Mouse (Mus musculus): ENCODE measurements around the gene Ino80b. TPM values are rescaled to one million over a fixed set of nuclear protein-coding genes. Genes with fewer than 3 reads are reported as not detected.

Ino80b gene
- polyA plus RNA-seq, 1 experiment, result 26.4 TPM

DNA sequence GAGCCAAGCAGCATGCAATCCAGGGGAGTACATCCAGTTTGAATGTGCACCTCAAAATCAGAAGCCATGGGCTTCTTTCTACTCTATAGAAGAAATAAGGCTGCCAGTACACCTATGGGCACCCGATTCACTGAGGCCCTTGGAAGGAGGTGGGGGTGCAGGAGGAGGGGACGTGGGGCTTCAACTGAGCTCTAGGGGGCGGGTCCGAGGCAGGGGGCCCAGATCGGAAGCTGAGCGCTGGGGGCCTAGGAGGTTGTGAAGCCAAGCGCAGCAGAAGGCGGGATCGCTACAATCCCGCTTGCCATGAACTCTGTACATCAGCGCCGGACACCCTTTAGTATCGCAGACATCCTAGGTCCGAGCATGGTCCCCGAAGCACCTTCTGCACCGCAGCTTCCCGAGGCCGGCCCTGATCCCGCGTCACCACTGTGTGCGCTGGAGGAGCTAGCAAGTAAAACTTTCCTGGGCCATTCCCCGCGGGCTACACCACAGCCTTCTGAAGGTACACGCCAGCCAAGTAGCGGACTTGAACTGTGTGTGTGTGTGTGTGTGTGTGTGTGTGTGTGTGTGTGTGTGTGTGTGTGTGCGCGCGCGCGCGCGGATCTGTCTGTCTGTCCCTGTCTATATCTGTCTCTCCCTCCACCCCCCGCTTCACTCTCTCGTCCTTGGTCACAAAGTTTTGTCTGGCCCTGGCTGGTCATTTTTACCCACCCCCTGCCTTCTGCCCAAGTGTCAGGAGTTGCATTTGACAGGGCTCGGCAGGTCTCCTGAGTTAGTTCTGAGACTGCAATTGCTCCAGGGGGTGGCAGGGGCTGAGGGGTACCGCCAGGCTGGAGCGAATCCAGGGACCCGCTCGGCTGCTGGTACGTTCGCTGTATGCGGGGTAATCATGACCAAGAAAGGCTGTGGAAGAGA lies 38.9 kb downstream of the Ino80b start, which contains the start of gene Lbx2:
Gene Lbx2 (plus strand): TSS at position 247 of the 915 bp plus-strand sequence.
- Histone ChIP-seq H3K27me3 (ENCODE audit: control insufficient read depth) (peaks cover 86% of the 10 kb centered on the region), H3K36me3 (ENCODE audit: control insufficient read depth) (peaks cover 9% of the 10 kb centered on the region), H3K9me3 (ENCODE audit: control insufficient read depth, low read length) (peaks cover 15% of the 10 kb centered on the region), H3K4me3 (replicated peaks) (no peak within 1 kb of the TSS), H3K4me1 (ENCODE audit: control insufficient read depth) (no peaks in the 10 kb centered on the region)
- TF ChIP-seq TAL1 (IDR thresholded peaks at IDR 0.05; ENCODE audit: low read length), result no peak
- no peak for TF ChIP-seq GATA1 (IDR thresholded peaks at IDR 0.05; ENCODE audit: low read length)

DNA sequence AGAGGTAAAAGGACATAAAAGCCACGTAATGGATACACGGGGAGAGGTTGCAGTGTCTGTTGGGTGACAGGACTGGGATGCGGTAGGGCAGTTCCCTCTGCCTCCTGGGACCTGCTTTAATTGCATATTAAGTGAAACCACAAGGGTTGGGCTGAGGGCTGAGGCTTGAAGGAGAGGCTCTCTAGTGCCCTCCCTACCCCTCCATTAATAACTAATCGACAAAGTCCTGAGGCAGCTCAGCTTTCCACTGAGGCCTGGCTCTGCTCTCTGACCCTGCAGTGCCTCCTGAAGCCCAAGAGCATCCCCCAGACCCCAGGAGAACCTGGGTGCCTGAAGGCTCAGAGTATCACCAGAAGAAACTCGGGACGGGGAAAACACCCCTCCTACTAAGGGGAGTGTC lies 40.8 kb downstream of the Ino80b start:
- peaks cover 15% of the 10 kb centered on the region for H3K9me3 ChIP-seq (ENCODE audit: control insufficient read depth, low read length)
- peaks cover 69% of the 10 kb centered on the region for H3K27me3 ChIP-seq (ENCODE audit: control insufficient read depth)
- TF ChIP-seq TAL1 (IDR thresholded peaks at IDR 0.05; ENCODE audit: low read length) (no peak), GATA1 (IDR thresholded peaks at IDR 0.05; ENCODE audit: low read length) (no peak)
- H3K36me3 ChIP-seq (ENCODE audit: control insufficient read depth), result peaks cover 27% of the 10 kb centered on the region
- no peak overlapping the region for H3K4me3 ChIP-seq (replicated peaks)
- H3K4me1 ChIP-seq (ENCODE audit: control insufficient read depth), result peaks cover 11% of the 10 kb centered on the region

DNA sequence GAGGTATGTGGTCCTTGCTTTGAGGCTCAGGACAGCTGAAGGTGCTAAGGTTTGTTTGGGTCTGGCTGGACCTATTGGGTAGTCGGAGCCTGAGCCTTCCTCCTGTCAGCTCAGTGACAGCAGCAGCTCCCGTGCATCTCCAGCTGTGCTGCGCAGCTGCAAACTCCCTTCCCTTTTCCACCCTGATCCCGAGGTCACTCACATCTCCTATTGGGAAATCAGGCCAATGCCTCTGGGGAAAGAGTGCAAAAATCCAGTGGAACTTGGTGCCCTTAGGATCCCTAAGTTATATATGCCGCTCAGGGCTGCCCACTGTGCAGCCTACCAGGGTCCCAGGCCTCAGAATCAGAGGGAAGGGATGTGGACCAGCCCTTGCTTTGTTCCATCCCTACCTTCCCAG lies 41.7 kb downstream of the Ino80b start:
- peaks cover 29% of the 10 kb centered on the region for H3K36me3 ChIP-seq (ENCODE audit: control insufficient read depth)
- H3K9me3 ChIP-seq (ENCODE audit: control insufficient read depth, low read length), result peaks cover 15% of the 10 kb centered on the region
- H3K4me3 ChIP-seq (replicated peaks), result no peak overlapping the region
- H3K27me3 ChIP-seq (ENCODE audit: control insufficient read depth), result peaks cover 60% of the 10 kb centered on the region
- TF ChIP-seq GATA1 (IDR thresholded peaks at IDR 0.05; ENCODE audit: low read length) (no peak), TAL1 (IDR thresholded peaks at IDR 0.05; ENCODE audit: low read length) (no peak)
- H3K4me1 ChIP-seq (ENCODE audit: control insufficient read depth), result peaks cover 20% of the 10 kb centered on the region

GRCm38 (mm10) chr6:83080210-83080609 lies 45.0 kb downstream of the Ino80b start:
- H3K4me1 ChIP-seq (ENCODE audit: control insufficient read depth), result peaks cover 31% of the 10 kb centered on the region
- no peak for TF ChIP-seq TAL1 (IDR thresholded peaks at IDR 0.05; ENCODE audit: low read length)
- no peak for TF ChIP-seq GATA1 (IDR thresholded peaks at IDR 0.05; ENCODE audit: low read length)
- peaks cover 29% of the 10 kb centered on the region for H3K36me3 ChIP-seq (ENCODE audit: control insufficient read depth)
- H3K9me3 ChIP-seq (ENCODE audit: control insufficient read depth, low read length), result no peaks in the 10 kb centered on the region
- H3K27me3 ChIP-seq (ENCODE audit: control insufficient read depth), result peaks cover 51% of the 10 kb centered on the region
- H3K4me3 ChIP-seq (replicated peaks), result no peak overlapping the region

GRCm38 (mm10) chr6:83078324-83078858 lies 46.8 kb downstream of the Ino80b start:
- H3K9me3 ChIP-seq (ENCODE audit: control insufficient read depth, low read length), result no peaks in the 10 kb centered on the region
- peak overlapping the region; percentile 70 for H3K4me3 ChIP-seq (replicated peaks)
- peaks cover 31% of the 10 kb centered on the region for H3K4me1 ChIP-seq (ENCODE audit: control insufficient read depth)
- TF ChIP-seq TAL1 (IDR thresholded peaks at IDR 0.05; ENCODE audit: low read length), result no peak
- TF ChIP-seq GATA1 (IDR thresholded peaks at IDR 0.05; ENCODE audit: low read length), result peak; percentile 63
- H3K36me3 ChIP-seq (ENCODE audit: control insufficient read depth), result peaks cover 29% of the 10 kb centered on the region
- H3K27me3 ChIP-seq (ENCODE audit: control insufficient read depth), result peaks cover 51% of the 10 kb centered on the region

DNA sequence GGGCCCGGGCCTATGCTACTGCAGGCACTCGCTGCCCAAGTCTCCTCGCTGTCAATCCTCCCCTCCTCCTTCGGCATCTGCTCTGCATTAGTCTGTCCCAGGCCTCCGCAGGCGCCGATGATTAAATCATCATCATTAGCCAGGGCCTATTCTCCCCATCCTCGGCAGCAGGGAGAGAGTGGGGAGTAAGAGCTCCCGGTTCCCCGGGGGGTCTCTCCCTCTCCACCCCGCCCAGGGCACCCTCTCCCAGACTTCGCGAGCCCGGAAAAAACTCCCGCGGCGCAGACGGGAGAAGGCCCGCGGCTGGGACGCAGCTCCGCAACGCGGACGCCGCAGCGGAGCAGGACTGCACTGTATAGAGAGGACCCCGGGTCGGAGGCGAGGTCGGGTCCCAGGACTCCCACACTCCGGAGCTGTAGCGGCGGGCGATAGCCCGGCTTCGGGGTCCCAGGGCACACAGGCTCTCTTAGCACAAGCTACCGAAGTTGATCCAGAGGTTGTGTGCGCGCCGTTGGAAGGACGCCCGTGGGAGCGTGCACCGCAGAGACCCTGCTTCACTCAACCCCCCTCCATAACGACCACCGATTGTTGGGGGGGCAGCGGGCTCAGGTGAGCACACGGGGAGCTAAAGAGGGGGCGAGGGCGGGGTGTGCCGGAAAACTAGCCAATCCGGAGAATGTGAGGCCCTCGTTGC lies 47.5 kb downstream of the Ino80b start, which contains the start of gene Pcgf1:
Gene Pcgf1 (plus strand): TSS at position 240 of the 694 bp plus-strand sequence.
- TF ChIP-seq TAL1 (IDR thresholded peaks at IDR 0.05; ENCODE audit: low read length) (no peak), GATA1 (IDR thresholded peaks at IDR 0.05; ENCODE audit: low read length) (no peak)
- Histone ChIP-seq H3K36me3 (ENCODE audit: control insufficient read depth) (peaks cover 27% of the 10 kb centered on the region), H3K9me3 (ENCODE audit: control insufficient read depth, low read length) (no peaks in the 10 kb centered on the region), H3K4me1 (ENCODE audit: control insufficient read depth) (peaks cover 31% of the 10 kb centered on the region), H3K4me3 (replicated peaks) (peak within 1 kb of the TSS; percentile 70), H3K27me3 (ENCODE audit: control insufficient read depth) (peaks cover 53% of the 10 kb centered on the region)

DNA sequence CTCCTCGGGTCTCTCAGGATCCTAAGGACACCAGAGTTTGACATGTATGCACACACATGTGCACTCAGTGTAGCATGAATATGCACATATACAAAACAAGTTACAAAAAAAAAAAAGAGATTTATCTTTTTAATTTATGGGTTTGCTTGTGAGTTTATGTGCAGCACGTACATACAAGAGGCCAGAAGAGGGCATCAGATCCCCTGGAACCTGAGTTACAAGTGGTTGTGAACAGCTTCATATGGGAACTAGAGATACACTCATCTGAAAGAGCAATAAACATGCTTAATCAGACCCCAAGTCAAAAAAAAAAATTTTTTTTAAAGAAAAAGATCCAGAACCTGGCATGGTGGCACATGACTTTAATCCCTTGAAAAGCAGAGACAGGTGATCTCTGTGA lies 50.3 kb downstream of the Ino80b start:
- TF ChIP-seq TAL1 (IDR thresholded peaks at IDR 0.05; ENCODE audit: low read length) (no peak), GATA1 (IDR thresholded peaks at IDR 0.05; ENCODE audit: low read length) (no peak)
- H3K9me3 ChIP-seq (ENCODE audit: control insufficient read depth, low read length), result peaks cover 14% of the 10 kb centered on the region; the same call in 1 of the 2 replicates
- no peak overlapping the region for H3K4me3 ChIP-seq (replicated peaks)
- peaks cover 77% of the 10 kb centered on the region for H3K27me3 ChIP-seq (ENCODE audit: control insufficient read depth)
- H3K36me3 ChIP-seq (ENCODE audit: control insufficient read depth), result peaks cover 6% of the 10 kb centered on the region
- H3K4me1 ChIP-seq (ENCODE audit: control insufficient read depth), result peaks cover 40% of the 10 kb centered on the region

Other genes starting within 250 kb of the Ino80b start
- gene Sema4f, start 185.7 kb downstream of the Ino80b start, polyA plus RNA-seq (2012), result not detected in 2 replicates
- gene M1ap, start 178.5 kb downstream of the Ino80b start, polyA plus RNA-seq (2012), result 8.2 and 8.8 TPM in 2 replicates
- gene Dok1, start 92.0 kb downstream of the Ino80b start, polyA plus RNA-seq (2012), result 27.8 and 28.7 TPM in 2 replicates
- 0.01 and 0.02 TPM in 2 replicates for gene Loxl3, start 91.3 kb downstream of the Ino80b start, polyA plus RNA-seq (2012)
- gene Aup1, start 70.9 kb downstream of the Ino80b start, polyA plus RNA-seq (2012), result 310 and 339 TPM in 2 replicates
- 6.2 and 6.6 TPM in 2 replicates for gene Htra2, start 70.2 kb downstream of the Ino80b start, polyA plus RNA-seq (2012)
- 0.14 and 0.18 TPM in 2 replicates for gene Dqx1, start 67.6 kb downstream of the Ino80b start, polyA plus RNA-seq (2012)
- gene Tlx2, start 55.1 kb downstream of the Ino80b start, polyA plus RNA-seq (2012), result not detected in 2 replicates
- gene Pcgf1, start 47.6 kb downstream of the Ino80b start, polyA plus RNA-seq (2012), result 1.5 and 2.2 TPM in 2 replicates
- 0.05 TPM in 1 of 2 replicates, not detected in the other for gene Lbx2, start 39.1 kb downstream of the Ino80b start, polyA plus RNA-seq (2012)
- gene Ccdc142, start 23.8 kb downstream of the Ino80b start, polyA plus RNA-seq (2012), result 0.18 and 0.43 TPM in 2 replicates
- gene Gm42688, start 23.8 kb downstream of the Ino80b start, polyA plus RNA-seq (2012), result 0.18 and 0.27 TPM in 2 replicates
- gene Mrpl53, start 16.4 kb downstream of the Ino80b start, polyA plus RNA-seq (2012), result 12.3 and 12.8 TPM in 2 replicates
- gene Mogs, start 9.9 kb downstream of the Ino80b start, polyA plus RNA-seq (2012), result 3.9 and 4.2 TPM in 2 replicates
- 16.2 and 18.3 TPM in 2 replicates for gene Wbp1, start 3.9 kb downstream of the Ino80b start, polyA plus RNA-seq (2012)
- 0.26 and 0.39 TPM in 2 replicates for gene Rtkn, start 10.0 kb upstream of the Ino80b start, polyA plus RNA-seq (2012)
- 0.01 and 0.02 TPM in 2 replicates for gene Wdr54, start 31.0 kb upstream of the Ino80b start, polyA plus RNA-seq (2012)
- not detected in 2 replicates for gene 1700003E16Rik, start 31.0 kb upstream of the Ino80b start, polyA plus RNA-seq (2012)
- 27.2 and 36.9 TPM in 2 replicates for gene Dctn1, start 40.5 kb upstream of the Ino80b start, polyA plus RNA-seq (2012)
- 1.8 and 2.3 TPM in 2 replicates for gene Slc4a5, start 94.4 kb upstream of the Ino80b start, polyA plus RNA-seq (2012)
- 5.3 and 6.1 TPM in 2 replicates for gene Mthfd2, start 200.5 kb upstream of the Ino80b start, polyA plus RNA-seq (2012)
- 1.8 and 2.4 TPM in 2 replicates for gene Mob1a, start 200.6 kb upstream of the Ino80b start, polyA plus RNA-seq (2012)
- 25.9 and 28.1 TPM in 2 replicates for gene Bola3, start 223.7 kb upstream of the Ino80b start, polyA plus RNA-seq (2012)

Data from erythroblast, embryonic 14.5 days (primary cell).